Mouse (Mus musculus): ENCODE data around the gene Tbc1d4. TPM values are rescaled to one million over a fixed set of nuclear protein-coding genes. Genes with fewer than 3 reads are reported as not detected.

Tbc1d4 gene
- total RNA-seq (2021) = 1 to 10 TPM; 8.8 to 9.8 TPM
- long read RNA-seq, full-length matches to known transcripts = 4 of 11 reads
- long read RNA-seq, partial matches to known transcripts = 3 of 11 reads
- long read RNA-seq, other reads (novel, unspliced or antisense) = 4 of 11 reads

DNA sequence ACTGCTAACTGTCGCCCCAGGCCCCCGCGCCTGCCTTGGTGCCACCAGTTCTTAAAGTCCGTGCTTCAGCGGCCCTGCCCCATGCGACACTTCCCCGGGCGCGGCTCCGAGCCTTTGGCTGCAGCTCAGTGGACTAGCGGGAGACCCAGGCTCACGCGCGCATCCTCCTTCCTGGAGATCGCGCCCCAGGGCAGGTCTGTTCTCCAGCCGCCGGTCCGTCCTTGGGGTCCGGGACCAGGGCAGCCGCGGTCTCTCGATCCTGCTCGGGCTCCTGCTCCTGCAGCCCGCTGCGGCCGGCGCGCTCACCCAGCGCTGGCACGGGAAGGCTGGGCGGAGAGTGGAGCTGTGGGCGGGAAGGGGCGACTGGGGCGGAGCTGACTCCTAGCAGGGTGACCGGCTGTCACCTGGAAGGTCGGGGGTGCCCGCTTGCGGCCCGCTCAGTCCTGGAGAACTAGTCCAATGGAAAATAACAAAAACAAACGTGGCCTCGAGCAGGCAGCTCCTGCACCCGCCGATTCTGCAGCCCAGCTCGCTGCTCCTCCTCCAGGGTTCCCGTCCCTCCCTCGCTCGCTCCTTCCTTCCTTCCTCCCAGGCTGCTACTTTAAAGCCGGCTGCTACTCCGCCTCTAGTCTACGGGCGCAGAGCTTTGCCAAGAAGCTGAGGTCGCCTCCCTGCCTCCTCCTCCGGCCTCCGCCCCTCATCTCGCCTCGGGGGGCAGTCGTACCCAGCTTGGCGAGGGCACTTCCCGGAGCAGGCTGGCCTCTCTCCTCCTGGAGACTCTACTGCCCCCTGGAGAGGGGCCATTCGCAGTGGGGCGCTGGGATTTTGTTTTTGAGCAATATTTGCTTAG is at the start of gene Tbc1d4:
Gene Tbc1d4 (minus strand): TSS at position 673 of the 850 bp plus-strand sequence.
- DNase-seq (ENCODE audit: low spot score in 2 of 2) = peak; percentile 49 to 52

DNA sequence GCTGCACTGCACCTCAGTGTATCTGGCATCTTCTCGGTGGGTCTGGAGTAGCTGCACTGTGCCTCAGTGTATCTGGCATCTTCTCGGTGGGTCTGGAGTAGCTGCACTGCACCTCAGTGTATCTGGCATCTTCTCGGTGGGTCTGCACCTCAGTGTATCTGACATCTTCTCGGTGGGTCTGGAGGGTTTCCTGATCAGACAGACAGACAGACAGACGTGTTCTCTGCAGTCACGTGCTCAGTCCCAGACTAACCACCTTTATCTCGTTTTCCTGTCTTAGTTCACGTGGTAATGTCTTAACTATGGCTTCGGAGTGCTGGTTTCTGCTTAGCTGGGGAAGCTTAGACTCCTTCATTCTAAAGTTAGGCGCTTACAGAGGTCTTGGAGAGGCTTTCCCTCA is 47.3 kb upstream of the Tbc1d4 start:
- no peak for DNase-seq (ENCODE audit: low spot score in 2 of 2)

DNA sequence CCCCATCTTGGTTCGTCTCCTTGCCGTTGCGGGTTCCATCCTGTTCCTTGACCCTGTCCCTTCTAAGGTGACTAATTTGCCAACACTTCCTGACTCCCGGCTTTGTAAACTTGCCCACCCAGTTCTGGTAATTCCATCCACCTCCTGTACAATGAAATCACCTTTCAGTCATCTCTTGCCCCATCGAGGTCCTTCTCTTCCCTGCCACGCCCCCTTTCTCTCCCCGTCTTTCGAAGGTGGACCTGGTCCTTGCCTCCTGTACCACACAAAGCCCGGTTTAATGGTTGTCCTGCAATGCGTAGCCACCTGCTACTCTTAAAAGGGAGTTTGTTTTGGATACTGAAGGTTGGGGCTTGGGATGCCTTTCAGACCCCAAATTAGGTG is 45.5 kb upstream of the Tbc1d4 start:
- DNase-seq (ENCODE audit: low spot score in 2 of 2) = no peak

DNA sequence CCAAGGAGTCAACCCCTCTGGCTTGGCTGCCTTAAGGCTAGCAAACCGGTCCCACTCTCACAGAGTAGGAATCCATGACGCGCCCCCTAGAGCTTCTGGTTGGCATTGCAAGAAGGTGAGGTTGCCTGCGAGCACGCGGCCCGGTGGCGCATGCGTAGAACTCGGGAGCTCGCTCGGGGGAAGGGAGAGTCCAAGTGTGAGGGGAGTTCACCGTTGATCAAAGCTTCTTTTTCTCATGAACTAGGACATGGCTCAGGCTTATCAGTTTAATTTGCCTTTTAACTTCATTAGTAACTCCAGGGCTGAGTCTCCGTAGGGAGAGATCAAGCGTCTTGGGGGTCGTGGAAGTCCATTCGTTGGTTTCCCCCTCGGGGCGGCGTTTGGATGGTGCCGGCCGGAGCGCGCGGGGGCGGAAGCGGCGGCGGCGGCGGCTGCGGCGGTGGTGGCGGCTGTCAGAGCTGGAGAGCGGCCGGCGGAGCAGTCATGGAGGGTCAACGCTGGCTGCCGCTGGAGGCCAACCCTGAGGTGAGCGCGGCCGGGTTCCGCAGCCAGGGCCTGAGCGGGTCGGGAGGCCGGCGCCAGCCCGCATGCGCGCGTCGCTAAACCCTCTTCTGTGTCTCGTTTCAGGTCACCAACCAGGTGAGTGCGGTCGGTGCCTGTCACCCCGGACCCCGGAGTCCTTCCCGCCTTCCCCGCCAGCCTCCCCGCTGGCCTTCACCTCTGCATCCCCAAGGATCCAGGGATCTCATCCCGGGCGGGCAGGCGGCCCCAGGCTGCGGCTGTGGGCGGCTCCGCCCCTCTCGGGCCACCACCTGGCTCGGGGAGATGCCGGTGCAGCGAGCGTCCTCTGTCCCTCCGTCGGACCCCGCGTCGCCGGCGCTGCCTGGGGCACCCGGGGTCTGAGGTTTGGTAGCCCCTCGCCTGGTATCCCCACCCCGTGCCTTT is 44.9 kb upstream of the Tbc1d4 start, which contains the start of gene Uchl3:
Gene Uchl3 (plus strand): TSS at position 387 of the 945 bp plus-strand sequence.
- peak; percentile 91 to 98 for DNase-seq (ENCODE audit: low spot score in 2 of 2)

DNA sequence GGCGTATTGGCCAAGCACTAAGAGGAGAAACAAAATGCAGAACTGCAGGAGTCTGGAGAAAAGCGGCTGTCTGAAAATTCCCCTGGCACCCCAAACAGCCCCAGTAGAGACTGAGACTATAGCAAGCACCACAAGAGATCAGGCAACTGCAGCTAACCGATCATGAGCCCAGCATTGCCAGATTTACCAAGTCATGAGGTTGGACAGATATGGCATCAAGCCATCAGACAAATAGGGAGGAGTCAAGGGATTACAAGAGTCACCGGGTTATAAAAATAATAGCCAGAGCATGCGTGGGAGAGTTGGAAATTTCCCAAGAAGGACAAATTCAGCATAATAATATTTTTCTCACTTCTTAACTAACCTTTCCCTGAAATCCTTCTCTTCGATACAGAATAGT is 43.6 kb upstream of the Tbc1d4 start:
- DNase-seq (ENCODE audit: low spot score in 2 of 2) = no peak

DNA sequence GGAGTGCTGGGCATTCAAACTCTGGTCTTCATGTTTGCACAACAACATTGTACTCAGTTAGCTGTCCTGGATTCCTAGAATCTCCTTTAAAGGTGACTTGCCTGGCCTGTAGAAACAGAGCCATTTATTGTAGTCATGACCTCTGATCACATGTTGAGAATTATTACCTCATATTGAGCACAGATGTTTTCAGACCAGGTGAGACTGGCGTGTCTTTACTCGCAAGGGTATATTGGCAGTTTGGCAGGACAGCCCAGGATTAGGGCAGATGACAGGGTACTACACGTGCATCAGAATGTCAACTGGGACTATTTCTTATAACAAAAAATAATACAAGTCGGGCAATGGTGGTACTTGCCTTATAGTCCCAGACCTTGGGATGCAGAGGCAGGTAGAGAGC is 41.6 kb upstream of the Tbc1d4 start:
- DNase-seq (ENCODE audit: low spot score in 2 of 2) = no peak

DNA sequence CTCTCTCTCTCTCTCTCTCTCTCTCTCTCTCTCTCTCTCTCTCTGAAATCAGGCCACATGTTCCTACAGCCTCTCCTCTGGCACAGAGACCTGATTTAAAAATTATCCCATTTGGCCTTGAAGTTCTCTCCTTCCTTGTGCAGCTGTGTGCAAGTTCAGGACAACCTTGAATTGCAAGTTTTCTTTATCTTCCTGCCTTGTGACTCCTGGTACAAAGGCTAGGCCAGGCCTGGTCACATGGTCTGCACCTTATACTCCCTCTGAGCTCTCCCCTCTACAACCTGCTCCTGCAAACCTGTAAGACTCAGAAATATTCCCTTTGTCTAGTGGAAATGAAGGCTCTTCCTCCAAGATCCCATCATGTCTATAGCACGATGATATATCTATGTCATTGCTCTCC is 36.0 kb upstream of the Tbc1d4 start:
- no peak for DNase-seq (ENCODE audit: low spot score in 2 of 2)

DNA sequence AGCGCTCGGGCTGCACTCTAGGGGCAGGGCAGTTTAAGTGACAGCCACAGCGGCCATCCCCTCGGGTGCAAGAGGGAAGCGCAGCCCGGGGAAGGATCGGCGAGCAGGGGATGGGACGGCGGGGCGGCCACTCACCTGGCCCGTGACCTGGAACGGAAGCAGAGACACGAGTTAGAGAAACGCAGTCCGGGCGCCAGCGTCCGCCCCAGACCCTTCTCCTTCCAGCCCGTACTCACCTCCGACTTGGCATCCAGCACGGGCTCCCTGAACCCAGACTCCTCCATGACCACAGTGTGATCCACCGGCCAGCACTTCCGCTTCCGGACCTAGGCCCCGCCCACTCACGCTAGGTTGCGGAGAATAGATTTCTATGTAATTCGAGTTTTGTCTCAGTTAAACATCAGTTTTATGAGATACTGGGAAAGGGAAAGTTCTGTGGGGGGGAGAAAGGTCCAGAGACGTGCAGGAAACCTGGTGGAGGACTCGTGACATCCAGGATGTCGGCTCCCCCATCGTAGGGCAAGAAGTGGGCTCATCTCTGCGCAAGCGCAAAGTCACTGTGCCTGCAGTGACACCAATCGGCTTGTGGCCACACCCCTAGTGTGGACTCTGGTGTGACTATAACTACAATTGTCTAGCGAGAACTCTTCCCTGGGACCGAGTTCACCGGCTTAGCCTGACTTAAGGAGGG is 31.3 kb upstream of the Tbc1d4 start, which contains the start of gene Commd6:
Gene Commd6 (minus strand): TSS at position 534 of the 691 bp plus-strand sequence.
- peak; percentile 87 to 95 for DNase-seq (ENCODE audit: low spot score in 2 of 2)

DNA sequence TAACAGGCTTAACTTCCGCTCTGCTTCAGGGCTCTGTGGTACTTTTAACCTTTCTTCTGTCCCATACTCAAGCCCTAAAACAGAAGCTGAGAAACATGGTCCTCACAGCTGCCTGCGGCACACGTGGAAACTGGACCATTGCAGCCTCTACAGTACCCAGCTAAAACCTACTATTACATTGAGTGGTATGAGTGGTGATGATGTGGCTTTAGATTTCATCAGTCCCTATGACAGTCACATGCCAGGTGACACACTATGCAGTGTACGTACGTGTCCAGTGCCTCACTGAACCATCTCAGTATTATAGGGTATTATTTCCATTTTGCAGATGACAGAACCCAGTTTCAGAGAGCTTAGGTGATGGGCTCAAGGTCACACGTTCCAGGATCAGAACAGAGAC is 28.4 kb upstream of the Tbc1d4 start:
- DNase-seq (ENCODE audit: low spot score in 2 of 2) = no peak

DNA sequence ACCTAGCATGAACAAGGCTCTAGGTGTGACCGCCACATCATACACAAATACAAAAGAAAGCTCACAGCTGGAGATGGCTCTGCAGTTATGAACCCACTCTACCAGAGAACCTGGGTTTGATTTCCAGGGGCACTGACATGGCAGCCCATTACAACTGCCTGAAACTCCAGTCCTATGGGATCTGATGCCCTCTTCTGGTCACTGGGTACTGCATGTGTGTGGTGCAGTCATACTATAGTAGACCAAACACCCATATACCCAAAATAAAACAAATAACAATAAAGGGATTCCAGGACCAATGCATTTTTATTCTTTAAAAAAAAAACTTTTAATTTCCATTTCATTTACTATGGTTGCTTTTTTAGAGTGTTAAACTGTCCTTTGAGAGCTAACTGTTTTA is 26.8 kb upstream of the Tbc1d4 start:
- DNase-seq (ENCODE audit: low spot score in 2 of 2) = no peak

DNA sequence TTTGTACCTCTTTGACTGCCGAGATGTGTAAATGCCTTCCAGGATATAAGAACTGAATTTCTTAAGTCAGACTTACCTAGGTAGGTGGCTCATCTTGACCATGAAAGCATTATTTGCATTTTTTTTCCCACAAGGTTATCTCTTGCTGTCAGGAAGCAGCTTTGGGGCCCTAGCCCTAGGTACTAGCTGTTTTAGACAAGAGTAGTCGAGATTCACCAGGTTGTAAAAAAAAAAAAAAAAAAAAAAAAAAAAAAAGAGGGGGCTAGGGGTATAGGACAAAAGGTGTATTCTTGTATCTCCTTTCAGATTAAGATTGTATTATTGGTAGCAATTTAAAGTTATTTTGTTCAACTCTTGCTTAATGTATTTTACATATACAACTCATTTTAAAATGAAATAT is 21.6 kb upstream of the Tbc1d4 start:
- no peak for DNase-seq (ENCODE audit: low spot score in 2 of 2)

DNA sequence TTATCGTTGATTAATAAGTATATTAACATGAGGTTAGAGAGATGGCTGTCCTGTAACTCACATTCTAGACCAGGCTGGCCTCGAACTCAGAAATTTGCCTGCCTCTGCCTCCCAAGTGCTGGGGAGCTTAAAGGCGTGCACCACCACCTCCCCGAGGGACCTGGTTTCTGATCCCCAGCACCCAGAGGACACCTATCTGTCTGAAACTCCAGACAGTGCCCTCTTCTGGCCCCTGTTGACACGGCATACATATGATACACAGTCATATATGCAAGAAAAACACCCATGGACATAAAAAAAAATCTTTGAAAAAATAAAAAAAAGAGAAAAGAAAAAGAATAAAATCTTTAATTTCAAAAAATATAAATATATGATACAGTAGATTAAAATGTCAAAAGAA is 8.7 kb upstream of the Tbc1d4 start:
- DNase-seq (ENCODE audit: low spot score in 2 of 2) = no peak

DNA sequence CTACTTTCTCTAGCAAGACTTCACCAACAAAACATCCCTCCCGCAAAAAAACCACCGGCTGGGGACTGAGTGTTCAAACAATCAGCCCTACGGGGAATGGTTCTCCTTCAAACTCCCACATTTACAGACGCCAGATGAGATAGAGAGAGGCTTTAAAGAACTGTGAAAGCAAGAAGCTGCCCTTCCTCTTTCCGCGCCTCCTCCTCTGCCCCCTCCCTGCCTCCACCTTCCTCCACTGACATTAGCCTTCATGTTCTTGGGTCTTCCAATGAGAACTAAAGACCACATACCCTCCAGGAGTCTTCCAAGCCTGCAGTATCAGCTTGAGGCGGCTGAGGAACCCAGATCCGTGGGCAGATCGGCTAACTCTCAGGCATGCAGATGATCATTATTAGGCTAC is 7.2 kb upstream of the Tbc1d4 start:
- no peak for DNase-seq (ENCODE audit: low spot score in 2 of 2)

DNA sequence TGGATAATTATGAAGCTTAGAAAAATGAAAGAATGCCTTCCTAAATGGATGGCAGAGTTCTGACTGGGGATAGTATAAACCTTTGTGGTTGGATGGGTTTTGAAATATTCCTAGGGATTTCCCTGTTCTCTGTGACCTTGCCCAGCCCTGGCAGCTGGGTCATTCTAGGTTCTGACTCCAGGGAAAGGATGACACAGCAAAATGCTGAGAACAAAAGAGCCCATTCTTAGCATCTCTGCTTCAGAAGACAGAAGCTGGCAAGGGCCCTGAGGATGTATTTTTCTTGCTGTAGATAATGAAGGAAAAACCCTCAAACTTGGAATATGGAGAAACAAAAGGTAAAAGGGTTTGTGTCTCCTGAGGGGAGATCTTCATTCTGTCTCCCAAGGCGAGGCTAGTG is 4.2 kb upstream of the Tbc1d4 start:
- no peak for DNase-seq (ENCODE audit: low spot score in 2 of 2)

DNA sequence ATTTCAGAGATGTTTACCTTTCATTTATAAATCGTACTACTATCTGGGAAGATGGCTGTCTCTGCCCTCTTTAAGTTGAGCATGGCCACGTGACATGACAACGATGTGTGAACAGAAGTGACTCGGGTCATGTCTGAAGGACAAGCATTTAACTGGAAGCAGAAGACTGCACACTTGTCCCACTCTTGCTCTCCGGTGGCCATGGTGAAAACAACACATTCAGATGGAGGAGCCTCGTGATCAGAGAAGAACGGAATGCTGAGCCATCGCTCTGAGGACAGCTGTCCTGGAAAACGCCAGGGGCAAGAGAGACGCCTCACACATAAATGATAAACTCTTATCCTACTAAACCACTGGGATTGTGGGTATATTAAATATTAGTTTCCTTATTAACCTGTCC is 1.7 kb upstream of the Tbc1d4 start:
- DNase-seq (ENCODE audit: low spot score in 2 of 2) = no peak

DNA sequence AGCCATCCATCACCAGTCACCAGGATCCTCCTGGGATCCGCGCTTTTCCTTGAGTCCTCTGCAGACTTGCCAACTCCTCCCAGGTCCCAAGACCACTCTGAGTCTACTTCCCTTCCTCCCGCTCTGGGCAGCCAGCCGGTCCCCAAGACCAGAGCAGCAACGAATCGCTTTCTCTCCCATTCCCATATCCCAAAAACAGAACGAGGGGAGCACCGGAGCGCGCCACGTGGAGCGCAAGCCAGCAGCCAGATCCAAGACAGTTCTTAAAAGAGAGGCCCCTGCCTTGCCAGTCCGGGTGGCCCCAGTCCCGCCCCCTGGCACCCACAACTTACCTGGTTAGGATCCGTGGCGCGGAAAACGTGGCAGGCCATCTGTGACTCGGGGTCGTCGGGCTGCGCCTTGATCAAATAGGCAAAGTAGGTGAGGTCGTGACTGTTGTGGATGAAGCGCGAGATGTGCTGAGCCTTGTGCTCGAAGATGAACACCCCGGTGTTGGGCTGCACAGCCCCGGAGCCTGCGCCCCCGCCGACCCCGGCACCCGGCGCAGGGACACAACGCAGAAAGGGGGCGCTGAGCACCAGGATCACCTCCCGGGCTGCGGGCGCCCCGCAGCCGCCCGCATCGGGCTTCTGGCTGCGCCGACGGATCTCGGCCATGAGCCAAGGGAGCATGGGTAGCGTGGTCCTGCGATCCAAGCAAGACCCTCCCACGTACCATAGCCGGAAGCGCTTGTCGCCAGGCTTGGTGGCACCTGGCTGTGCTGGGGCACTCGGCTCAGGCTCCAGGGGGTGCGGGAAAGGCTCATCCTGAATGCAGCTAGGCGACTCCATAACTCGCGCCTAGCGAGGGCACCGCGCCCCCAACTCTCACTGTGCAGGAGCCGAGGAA is 1.1 kb downstream of the Tbc1d4 start:
- peak; percentile 1 to 13 for DNase-seq (ENCODE audit: low spot score in 2 of 2)

DNA sequence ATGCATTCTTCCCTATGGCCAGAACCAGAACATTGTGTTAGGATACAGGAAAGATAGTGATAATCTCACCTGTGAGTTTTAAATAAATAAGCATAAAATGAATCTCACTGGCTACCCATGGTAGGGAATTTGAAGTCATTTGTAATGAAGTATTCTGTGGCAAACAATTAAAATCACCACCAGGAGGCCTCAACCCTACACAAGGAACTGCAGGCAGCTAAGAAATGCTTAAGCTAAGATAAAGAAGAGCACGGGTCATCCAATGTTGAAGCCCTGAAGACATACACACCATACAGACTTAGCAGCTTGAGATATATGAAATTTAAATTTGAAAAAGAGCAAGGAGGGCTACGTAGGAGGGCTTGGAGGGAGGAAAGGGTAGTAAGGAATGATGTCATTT is 3.1 kb downstream of the Tbc1d4 start:
- DNase-seq (ENCODE audit: low spot score in 2 of 2) = no peak

DNA sequence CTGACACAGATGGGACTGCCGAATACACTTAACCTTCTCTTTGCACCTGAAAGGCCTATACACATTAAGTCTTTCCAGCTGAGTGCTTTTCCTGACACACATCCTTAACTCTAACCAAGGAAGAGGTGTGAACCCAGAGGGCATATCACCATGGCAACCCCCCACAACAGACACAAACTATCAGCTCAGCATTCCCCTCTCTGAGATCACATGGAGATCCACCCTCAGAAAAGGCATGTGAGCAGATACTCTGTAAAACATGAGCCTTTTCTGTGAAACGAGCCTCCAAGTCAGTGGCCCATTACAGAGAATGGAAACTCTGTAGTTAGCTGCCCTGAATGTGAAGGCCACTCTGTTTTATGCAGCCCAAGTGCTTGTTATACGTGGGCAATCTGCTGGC is 6.1 kb downstream of the Tbc1d4 start:
- DNase-seq (ENCODE audit: low spot score in 2 of 2) = no peak

DNA sequence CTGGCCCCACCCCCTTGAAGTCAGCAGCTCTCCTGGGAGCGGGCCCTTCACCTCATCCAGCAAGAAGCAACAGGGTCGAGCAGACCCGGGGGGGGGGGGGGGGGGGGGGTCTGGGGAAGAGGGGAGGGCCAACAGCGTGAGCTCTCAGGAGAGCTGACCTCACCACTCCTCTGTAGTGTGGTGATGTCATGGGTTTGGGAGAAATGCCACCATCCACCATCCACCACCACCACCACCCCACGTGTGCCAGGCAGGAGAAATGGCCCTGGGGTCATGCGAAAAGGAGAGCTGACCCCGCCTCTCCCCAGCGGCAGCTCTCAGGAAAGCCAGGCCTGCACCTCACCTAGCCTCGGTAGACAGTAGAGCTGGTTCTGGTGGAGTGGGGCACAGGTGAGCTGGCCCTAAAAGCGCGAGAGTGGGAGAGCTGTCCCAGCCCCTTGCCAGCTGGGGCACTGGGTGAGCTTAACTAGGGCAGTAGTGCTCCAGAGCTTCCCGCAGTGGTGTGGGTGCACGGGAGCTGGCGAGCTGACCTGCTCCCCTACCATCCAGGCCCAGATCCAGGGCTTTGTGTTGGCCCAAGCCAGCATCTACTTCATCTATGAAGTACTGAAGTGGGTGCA is 11.8 kb downstream of the Tbc1d4 start:
- no peak for DNase-seq (ENCODE audit: low spot score in 2 of 2)

DNA sequence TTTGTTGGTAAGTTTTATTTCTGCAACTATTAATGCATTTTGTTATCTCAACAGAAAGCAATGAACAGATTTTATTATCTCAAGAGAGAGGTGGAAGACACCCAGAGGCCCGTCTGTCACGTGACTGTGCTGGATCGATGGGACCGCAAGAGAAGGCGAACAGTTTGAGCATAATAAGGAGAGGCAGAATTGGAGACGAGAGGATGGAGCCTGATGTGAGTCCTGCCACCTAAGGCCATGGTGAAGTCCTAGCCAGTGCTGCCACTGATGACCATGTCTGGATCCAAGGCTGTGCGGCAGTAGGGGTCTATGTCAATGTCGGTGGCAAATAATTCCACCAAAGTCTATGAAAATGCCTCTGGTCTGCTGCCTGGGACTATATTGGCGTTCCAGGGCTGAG is 12.3 kb downstream of the Tbc1d4 start:
- DNase-seq (ENCODE audit: low spot score in 2 of 2) = no peak
